Mouse (Mus musculus) CH12F3 (cell line): ENCODE data around the gene Epb41l1.

Experiments used
- in situ Hi-C: fragments of 300-500 bp; cut with MboI; formaldehyde crosslinking; loops from 2 replicates; pipeline ENCODE4 v1.14.3; 2020; ENCODE audit warnings: low sequenced_read_pairs

The Epb41l1 gene

DNA sequence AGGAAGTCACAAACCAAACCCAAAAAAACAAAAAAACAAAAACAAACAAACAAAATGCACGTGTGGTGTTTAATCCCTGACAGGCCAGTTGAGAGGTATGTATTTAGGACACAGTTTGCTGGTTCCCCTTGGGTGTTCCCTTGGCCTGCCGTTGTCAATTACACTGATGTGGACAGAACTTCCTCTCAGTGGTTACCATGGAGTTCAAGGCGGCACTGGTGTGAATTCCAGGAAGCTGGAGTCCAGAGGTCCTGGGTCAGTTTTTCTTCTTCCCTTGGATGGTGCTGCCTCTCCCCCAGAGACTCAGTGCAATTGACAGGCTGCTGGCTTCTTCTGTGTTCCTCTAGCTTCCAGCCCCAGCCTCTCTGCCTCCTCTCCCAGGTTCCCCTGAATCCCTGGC is 103.4 kb downstream of the Epb41l1 start:
- in situ Hi-C loops: no loop called here

GRCm38 (mm10) chr2:156529726-156530125 is 109.0 kb downstream of the Epb41l1 start:
- in situ Hi-C loops: loop anchor here (5.0 kb wide), 1 partner anchor 178 kb away; no protein-coding TSS in a partner anchor

GRCm38 (mm10) chr2:156533160-156533559 is 112.5 kb downstream of the Epb41l1 start:
- in situ Hi-C loops: loop anchor here (5.0 kb wide), 1 partner anchor 174 kb away; no protein-coding TSS in a partner anchor

DNA sequence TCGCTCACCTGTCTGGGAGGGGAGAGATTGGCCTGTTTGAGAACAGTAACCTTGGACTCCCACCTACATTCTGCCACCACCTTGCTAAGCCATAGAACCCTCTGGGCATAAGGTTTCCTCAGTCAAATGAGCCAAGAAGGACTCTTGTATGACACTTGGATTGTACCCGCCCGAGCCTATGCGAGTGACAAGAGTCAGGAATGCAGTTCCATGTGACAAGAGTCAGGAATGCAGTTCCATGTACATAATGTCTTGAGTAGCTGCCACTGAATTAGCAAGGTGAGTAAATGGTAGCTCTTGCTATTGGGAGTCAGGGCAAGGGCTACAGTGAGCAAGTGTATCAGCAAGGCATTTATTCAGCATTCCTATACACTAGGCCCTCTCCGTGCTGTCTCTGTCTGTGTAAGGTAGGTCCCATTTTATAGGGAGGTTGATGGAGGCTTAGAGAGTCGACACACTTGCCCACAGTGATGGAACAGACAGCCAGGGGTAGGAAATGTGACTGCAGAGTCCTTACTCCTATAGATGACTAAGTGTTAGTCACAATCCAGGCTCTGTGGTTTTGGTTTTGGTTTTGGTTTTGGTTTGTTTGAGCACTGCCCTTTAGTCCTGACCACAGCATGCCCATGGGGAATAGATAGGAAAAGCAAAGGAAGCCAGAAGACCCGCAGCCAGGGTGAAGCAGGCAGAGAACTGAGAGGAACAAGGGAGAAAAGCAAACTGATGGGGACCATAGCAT is 118.3 kb downstream of the Epb41l1 start:
- in situ Hi-C loops: no loop called here

DNA sequence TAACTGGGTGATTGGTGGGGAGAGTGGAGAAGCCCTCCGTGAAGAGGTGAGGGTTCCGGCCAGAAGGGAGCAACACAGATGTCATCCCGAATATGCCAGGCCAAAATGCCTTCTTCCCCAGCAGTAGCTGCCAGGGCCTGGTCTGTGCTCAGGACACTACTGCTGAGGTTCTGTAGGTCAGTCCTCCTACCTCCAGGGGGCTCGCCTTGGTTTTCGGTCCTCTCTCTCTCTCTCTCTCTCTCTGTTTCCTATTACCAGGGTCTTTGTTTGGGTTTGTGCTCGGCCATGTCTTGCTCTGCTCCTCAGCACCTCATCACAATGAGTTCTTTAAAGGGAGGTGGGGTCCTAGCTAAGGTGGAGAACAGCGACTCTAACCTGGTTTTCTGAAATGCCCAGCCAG is 120.3 kb downstream of the Epb41l1 start:
- in situ Hi-C loops: no loop called here

GRCm38 (mm10) chr2:156542410-156542809 is 121.7 kb downstream of the Epb41l1 start:
- in situ Hi-C loops: no loop called here

DNA sequence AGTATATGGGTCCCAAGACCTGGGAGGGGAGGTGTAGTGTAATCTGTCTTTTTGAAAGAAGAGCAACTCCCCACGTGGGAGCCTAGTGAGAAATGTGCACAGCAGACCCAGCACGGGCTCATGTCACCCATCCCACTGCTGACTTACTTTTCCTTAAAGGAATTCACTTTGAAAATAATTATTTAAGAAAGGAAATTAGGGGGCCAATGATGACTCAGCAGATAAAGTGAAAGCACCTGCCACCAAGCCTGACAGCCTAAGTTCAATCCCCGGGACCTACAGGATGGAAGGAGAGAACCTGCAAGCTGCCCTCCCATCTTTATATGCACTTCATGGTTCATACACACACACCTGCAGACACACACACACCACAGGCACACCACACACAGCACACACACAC is 123.1 kb downstream of the Epb41l1 start:
- in situ Hi-C loops: no loop called here

GRCm38 (mm10) chr2:156547123-156547891 is 126.6 kb downstream of the Epb41l1 start, which contains the start of gene Aar2:
Gene Aar2 (plus strand): TSS chr2:156547584.
- in situ Hi-C loops: no loop called here

DNA sequence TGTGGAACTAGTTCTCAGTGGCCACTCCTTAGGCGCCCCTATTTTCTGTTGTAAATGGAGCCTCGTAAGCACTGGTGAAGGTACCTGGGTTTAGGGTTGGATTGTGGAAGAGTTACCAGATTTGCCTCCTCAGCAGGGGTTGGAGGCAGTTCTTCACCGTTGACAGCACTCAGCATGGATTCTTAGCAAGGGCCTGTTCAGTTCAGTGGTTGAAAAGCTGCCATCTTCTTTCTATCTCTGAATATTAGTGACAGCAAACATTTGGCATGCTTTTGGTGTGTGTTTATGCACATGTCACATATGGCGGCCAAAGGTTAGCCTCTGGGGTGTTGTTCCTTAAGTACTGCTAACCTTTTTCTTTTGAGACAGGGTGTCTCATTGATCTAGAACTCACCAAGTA is 131.7 kb downstream of the Epb41l1 start:
- in situ Hi-C loops: no loop called here

- in situ Hi-C loops: no loop called here
Measured at GRCm38 (mm10) chr2:156561808-156562207, 141.1 kb downstream of the Epb41l1 start.

DNA sequence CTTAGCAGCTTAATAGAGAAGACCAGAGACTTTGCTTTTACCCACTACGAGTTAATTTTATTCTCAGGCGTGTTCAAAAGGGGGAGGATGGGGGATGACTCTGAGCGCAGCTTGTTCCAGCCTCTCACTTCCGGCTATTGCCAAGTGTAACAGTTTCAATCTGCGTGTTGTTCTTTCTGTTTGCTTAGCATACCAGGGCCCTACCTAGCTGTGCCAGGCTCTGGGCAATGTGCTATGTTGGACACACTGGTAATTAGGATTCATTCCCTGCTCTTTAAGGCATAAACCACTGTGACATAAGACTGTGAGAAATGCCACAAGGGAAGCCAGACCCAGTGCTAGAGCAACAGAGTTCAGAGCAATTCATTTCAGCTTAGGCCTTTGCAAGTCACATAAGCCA is 142.8 kb downstream of the Epb41l1 start:
- in situ Hi-C loops: no loop called here

GRCm38 (mm10) chr2:156566512-156566911 is 145.8 kb downstream of the Epb41l1 start:
- in situ Hi-C loops: no loop called here

GRCm38 (mm10) chr2:156568647-156569046 is 147.9 kb downstream of the Epb41l1 start:
- in situ Hi-C loops: no loop called here

- in situ Hi-C loops: no loop called here
Measured at GRCm38 (mm10) chr2:156569261-156569660, 148.6 kb downstream of the Epb41l1 start.

- in situ Hi-C loops: no loop called here
Measured at GRCm38 (mm10) chr2:156571521-156571920, 150.8 kb downstream of the Epb41l1 start.

- in situ Hi-C loops: no loop called here
Measured at GRCm38 (mm10) chr2:156576850-156577587, 156.3 kb downstream of the Epb41l1 start.

DNA sequence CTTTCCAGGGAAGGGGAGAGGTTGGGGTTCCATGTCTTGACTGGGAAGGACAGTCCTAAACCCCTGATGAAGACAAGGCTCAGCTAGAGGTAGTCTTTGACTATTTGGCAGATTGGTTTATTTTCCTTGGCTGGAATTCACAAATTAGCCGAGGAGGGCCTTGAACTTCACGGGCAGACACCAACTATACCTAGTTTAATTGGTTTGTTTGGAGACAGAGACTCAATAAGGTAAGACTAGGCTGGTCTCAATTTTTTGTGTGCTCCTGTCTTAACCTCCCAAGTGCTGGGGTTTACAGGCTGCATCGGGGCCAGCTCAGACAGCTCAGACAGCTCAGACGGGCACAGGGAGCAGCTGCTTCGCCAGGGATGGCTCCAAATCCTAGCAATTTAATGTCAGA is 159.8 kb downstream of the Epb41l1 start:
- in situ Hi-C loops: no loop called here

DNA sequence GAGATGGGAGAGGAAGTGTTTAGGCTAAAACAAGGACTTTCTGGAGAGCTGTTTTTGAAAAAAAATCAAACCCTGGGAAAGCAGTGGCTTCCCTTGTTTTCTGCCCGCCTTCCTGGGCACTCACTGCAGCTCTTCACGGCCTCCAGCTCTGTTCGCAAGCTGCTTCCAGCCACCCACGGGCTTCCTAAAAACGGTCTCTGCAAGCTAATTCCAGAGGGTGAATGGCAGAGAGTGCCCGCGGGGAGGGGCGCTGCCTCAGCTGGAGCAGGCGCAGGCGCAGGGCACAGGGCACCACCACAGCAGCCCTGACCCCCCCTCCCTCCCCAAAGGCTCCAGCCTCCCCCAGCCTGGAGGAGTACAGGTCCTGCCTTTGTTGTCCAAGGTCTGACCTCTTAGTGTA is 160.5 kb downstream of the Epb41l1 start:
- in situ Hi-C loops: no loop called here

GRCm38 (mm10) chr2:156582887-156583286 is 162.2 kb downstream of the Epb41l1 start:
- in situ Hi-C loops: no loop called here

GRCm38 (mm10) chr2:156584154-156584796 is 163.6 kb downstream of the Epb41l1 start:
- in situ Hi-C loops: no loop called here
